9 mouse cellular contexts compared by ENCODE assay signal in genomic region chr7:16947349-16947895, GRCm38 (mm10). TPM values are rescaled to one million over a fixed set of nuclear protein-coding genes. Genes with fewer than 3 reads are reported as not detected.
DNase-seq lines count a peak whose midpoint lies in the region; ATAC-seq lines count a peak whose summit lies in the region.
"Had no signal": no experiment of that assay in that cellular context is flagged by ENCODE, and none has a peak within 500 bp of the region (broad histone marks: within the 10 kb centered on the region; RNA-seq: fewer than 3 reads in every experiment).

No protein-coding gene starts in this region.

- 11% methylated on average over 22 of the region's 22 CpGs for WGBS in forebrain, embryonic 15.5 days
- 27% methylated on average over 21 of the region's 22 CpGs for WGBS in intestine, embryonic 14.5 days
- WGBS in neural tube, embryonic 14.5 days: 13% methylated on average over 21 of the region's 22 CpGs

- no peak for DNase-seq in intestine, embryonic 14.5 days (ENCODE audit: low spot score)
- DNase-seq in adrenal gland, adult 2 months: no peak
- DNase-seq in Muller cell, postnatal 12 days (ENCODE audit: inconsistent ontology term): no peak
- no peak for DNase-seq in adrenal gland, postnatal 25 days

- peak overlapping the region; percentile 62 for H3K4me3 ChIP-seq in megakaryocyte, embryonic 14.5 days (replicated peaks)
- H3K4me3 ChIP-seq in forebrain, embryonic 15.5 days: peak overlapping the region; percentile 60
- H3K4me3 ChIP-seq in intestine, embryonic 14.5 days (ENCODE audit: low read depth, low read length): peak overlapping the region; percentile 31
- peak overlapping the region; percentile 75 for H3K4me3 ChIP-seq in neural tube, embryonic 14.5 days (ENCODE audit: low read depth, low read length)

- H3K9me3 ChIP-seq in megakaryocyte, embryonic 14.5 days: 0 out of 2 replicates have a peak, but pooled peaks cover 4% of the 10 kb centered on the region
- no peaks in the 10 kb centered on the region for H3K9me3 ChIP-seq in forebrain, embryonic 15.5 days
- no peaks in the 10 kb centered on the region for H3K9me3 ChIP-seq in intestine, embryonic 14.5 days (ENCODE audit: control insufficient read depth, low read length)
- no peaks in the 10 kb centered on the region for H3K9me3 ChIP-seq in neural tube, embryonic 14.5 days (ENCODE audit: control insufficient read depth, low read length)

- ATAC-seq in megakaryocyte, adult 5-6 weeks (ENCODE audit: poor library complexity, severe bottlenecking): no peak
- ATAC-seq in forebrain, embryonic 15.5 days (replicated peaks): no peak
- no peak for ATAC-seq in intestine, embryonic 14.5 days (replicated peaks; ENCODE audit: low FRiP score, low TSS enrichment, low read depth)
- no peak for ATAC-seq in neural tube, embryonic 14.5 days (ENCODE audit: low read depth)

- H3K4me1 ChIP-seq in megakaryocyte, embryonic 14.5 days: peaks cover 68% of the 10 kb centered on the region
- H3K4me1 ChIP-seq in forebrain, embryonic 15.5 days: peaks cover 77% of the 10 kb centered on the region
- H3K4me1 ChIP-seq in intestine, embryonic 14.5 days (replicated peaks; ENCODE audit: control insufficient read depth, insufficient read depth, low read length): peaks cover 41% of the 10 kb centered on the region
- peaks cover 46% of the 10 kb centered on the region for H3K4me1 ChIP-seq in neural tube, embryonic 14.5 days (ENCODE audit: control insufficient read depth, insufficient read depth, low read length)

- H3K27me3 ChIP-seq in megakaryocyte, embryonic 14.5 days (replicated peaks): peaks cover 80% of the 10 kb centered on the region
- H3K27me3 ChIP-seq in forebrain, embryonic 15.5 days: no peaks in the 10 kb centered on the region; the same call in 1 of the 2 replicates
- H3K27me3 ChIP-seq in intestine, embryonic 14.5 days (replicated peaks; ENCODE audit: control insufficient read depth, insufficient read depth, low read length): peaks cover 49% of the 10 kb centered on the region
- no peaks in the 10 kb centered on the region for H3K27me3 ChIP-seq in neural tube, embryonic 14.5 days (ENCODE audit: control insufficient read depth, insufficient read depth, low read length)

- H3K4me2 ChIP-seq in forebrain, embryonic 15.5 days (replicated peaks): peak overlapping the region; percentile 78
- H3K4me2 ChIP-seq in intestine, embryonic 14.5 days (ENCODE audit: low read length): peak overlapping the region; percentile 61
- peak overlapping the region; percentile 98 for H3K4me2 ChIP-seq in neural tube, embryonic 14.5 days (ENCODE audit: low read depth, low read length)

- peak overlapping the region; percentile 88 for H3K27ac ChIP-seq in forebrain, embryonic 15.5 days (replicated peaks)
- H3K27ac ChIP-seq in intestine, embryonic 14.5 days (ENCODE audit: low read depth): no peak overlapping the region
- H3K27ac ChIP-seq in neural tube, embryonic 14.5 days (ENCODE audit: low read depth, low read length): peak overlapping the region; percentile 77

- no peaks in the 10 kb centered on the region for H3K36me3 ChIP-seq in megakaryocyte, embryonic 14.5 days (replicated peaks; ENCODE audit: low read length)
- no peaks in the 10 kb centered on the region for H3K36me3 ChIP-seq in forebrain, embryonic 15.5 days
- no peaks in the 10 kb centered on the region for H3K36me3 ChIP-seq in intestine, embryonic 14.5 days (ENCODE audit: control insufficient read depth, insufficient read depth, low read length)
- H3K36me3 ChIP-seq in neural tube, embryonic 14.5 days (ENCODE audit: control insufficient read depth, insufficient read depth, low read length): no peaks in the 10 kb centered on the region

- H3K9ac ChIP-seq in forebrain, embryonic 15.5 days (replicated peaks): peak overlapping the region; percentile 73
- H3K9ac ChIP-seq in intestine, embryonic 14.5 days (ENCODE audit: low read length): no peak overlapping the region
- H3K9ac ChIP-seq in neural tube, embryonic 14.5 days (replicated peaks; ENCODE audit: low read depth, low read length): peak overlapping the region; percentile 86

RNA-seq across cellular contexts. Expression of gene Pnmal2, which starts 2.9 kb away (rescaled TPM):
- polyA plus RNA-seq in megakaryocyte, embryonic 14.5 days (2012; ENCODE audit: insufficient read depth, low replicate concordance): not detected in 2 replicates
- total RNA-seq in megakaryocyte, adult 5-6 weeks (2015): not detected in 2 replicates
- total RNA-seq in megakaryocyte, adult 5-6 weeks (2017): not detected in 2 replicates
- polyA plus RNA-seq in forebrain, embryonic 15.5 days (2015; fragmentation: Nextera tagmentation; extraction: Ambion mirVana): 87.4 and 102 TPM in 2 replicates
- 4.1 and 5.3 TPM in 2 replicates for polyA plus RNA-seq in intestine, embryonic 14.5 days (2014; fragmentation: Nextera tagmentation; extraction: Ambion mirVana)
- polyA plus RNA-seq in neural tube, embryonic 14.5 days (2014; fragmentation: Nextera tagmentation; extraction: Ambion mirVana): 68.1 and 92.1 TPM in 2 replicates
- total RNA-seq in adrenal gland, adult 2 months (2021): 10 to 100 TPM; 19.7 to 47.9 TPM
- 9.9 and 10.9 TPM in 2 replicates for polyA plus RNA-seq in adrenal gland, adult 2 months (2012; rRNA removed)
- total RNA-seq in adrenal gland, postnatal 25 days (2021): 26.9 and 36.1 TPM in 2 replicates

RNA-seq across cellular contexts. Expression of gene Pnmal1, which starts 12.1 kb away (rescaled TPM):
- polyA plus RNA-seq in megakaryocyte, embryonic 14.5 days (2012; ENCODE audit: insufficient read depth, low replicate concordance): not detected in 2 replicates
- not detected in 2 replicates for total RNA-seq in megakaryocyte, adult 5-6 weeks (2015)
- not detected in 2 replicates for total RNA-seq in megakaryocyte, adult 5-6 weeks (2017)
- 47.9 and 53.1 TPM in 2 replicates for polyA plus RNA-seq in forebrain, embryonic 15.5 days (2015; fragmentation: Nextera tagmentation; extraction: Ambion mirVana)
- 3.7 and 4.1 TPM in 2 replicates for polyA plus RNA-seq in intestine, embryonic 14.5 days (2014; fragmentation: Nextera tagmentation; extraction: Ambion mirVana)
- 60.1 and 60.7 TPM in 2 replicates for polyA plus RNA-seq in neural tube, embryonic 14.5 days (2014; fragmentation: Nextera tagmentation; extraction: Ambion mirVana)
- total RNA-seq in adrenal gland, adult 2 months (2021): 1 to 10 TPM; 2.6 to 7.2 TPM
- 0.45 and 0.57 TPM in 2 replicates for polyA plus RNA-seq in adrenal gland, adult 2 months (2012; rRNA removed)
- 4.3 and 5.4 TPM in 2 replicates for total RNA-seq in adrenal gland, postnatal 25 days (2021)

RNA-seq across cellular contexts. Expression of gene Calm3, which starts 23.5 kb away (rescaled TPM):
- polyA plus RNA-seq in megakaryocyte, embryonic 14.5 days (2012; ENCODE audit: insufficient read depth, low replicate concordance): 823 and 866 TPM in 2 replicates
- total RNA-seq in megakaryocyte, adult 5-6 weeks (2015): 113 and 140 TPM in 2 replicates
- 322 and 392 TPM in 2 replicates for total RNA-seq in megakaryocyte, adult 5-6 weeks (2017)
- polyA plus RNA-seq in forebrain, embryonic 15.5 days (2015; fragmentation: Nextera tagmentation; extraction: Ambion mirVana): 291 and 305 TPM in 2 replicates
- polyA plus RNA-seq in intestine, embryonic 14.5 days (2014; fragmentation: Nextera tagmentation; extraction: Ambion mirVana): 184 and 190 TPM in 2 replicates
- 412 and 503 TPM in 2 replicates for polyA plus RNA-seq in neural tube, embryonic 14.5 days (2014; fragmentation: Nextera tagmentation; extraction: Ambion mirVana)
- total RNA-seq in adrenal gland, adult 2 months (2021): 100 to 1,000 TPM; 254 to 261 TPM
- 402 and 408 TPM in 2 replicates for polyA plus RNA-seq in adrenal gland, adult 2 months (2012; rRNA removed)
- 242 and 255 TPM in 2 replicates for total RNA-seq in adrenal gland, postnatal 25 days (2021)

RNA-seq across cellular contexts. Expression of gene Gm42372, which starts 35.5 kb away (rescaled TPM):
- 0.06 and 1.4 TPM in 2 replicates for polyA plus RNA-seq in megakaryocyte, embryonic 14.5 days (2012; ENCODE audit: insufficient read depth, low replicate concordance)
- 0.18 TPM in 1 of 2 replicates, not detected in the other for total RNA-seq in megakaryocyte, adult 5-6 weeks (2015)
- total RNA-seq in megakaryocyte, adult 5-6 weeks (2017): 0.04 and 0.11 TPM in 2 replicates
- polyA plus RNA-seq in forebrain, embryonic 15.5 days (2015; fragmentation: Nextera tagmentation; extraction: Ambion mirVana): 3.7 and 4.3 TPM in 2 replicates
- 0.51 and 0.62 TPM in 2 replicates for polyA plus RNA-seq in intestine, embryonic 14.5 days (2014; fragmentation: Nextera tagmentation; extraction: Ambion mirVana)
- polyA plus RNA-seq in neural tube, embryonic 14.5 days (2014; fragmentation: Nextera tagmentation; extraction: Ambion mirVana): 7.4 and 10.1 TPM in 2 replicates
- total RNA-seq in adrenal gland, adult 2 months (2021): 1 to 10 TPM; 1.1 to 1.6 TPM
- polyA plus RNA-seq in adrenal gland, adult 2 months (2012; rRNA removed): 0.13 and 0.33 TPM in 2 replicates
- 1.1 and 2.1 TPM in 2 replicates for total RNA-seq in adrenal gland, postnatal 25 days (2021)

RNA-seq across cellular contexts. Expression of gene Ptgir, which starts 41.1 kb away (rescaled TPM):
- 56.9 and 66.7 TPM in 2 replicates for polyA plus RNA-seq in megakaryocyte, embryonic 14.5 days (2012; ENCODE audit: insufficient read depth, low replicate concordance)
- total RNA-seq in megakaryocyte, adult 5-6 weeks (2015): 16.0 and 18.1 TPM in 2 replicates
- 14.5 and 16.6 TPM in 2 replicates for total RNA-seq in megakaryocyte, adult 5-6 weeks (2017)
- polyA plus RNA-seq in forebrain, embryonic 15.5 days (2015; fragmentation: Nextera tagmentation; extraction: Ambion mirVana): 0.13 and 0.29 TPM in 2 replicates
- 2.2 and 2.3 TPM in 2 replicates for polyA plus RNA-seq in intestine, embryonic 14.5 days (2014; fragmentation: Nextera tagmentation; extraction: Ambion mirVana)
- 1.2 TPM in 1 of 2 replicates, not detected in the other for polyA plus RNA-seq in neural tube, embryonic 14.5 days (2014; fragmentation: Nextera tagmentation; extraction: Ambion mirVana)
- total RNA-seq in adrenal gland, adult 2 months (2021): 1 to 10 TPM in 1 of 2 experiments, under 1 TPM in 1; 0.98 to 3.8 TPM
- polyA plus RNA-seq in adrenal gland, adult 2 months (2012; rRNA removed): 4.0 and 4.8 TPM in 2 replicates
- 1.5 and 1.6 TPM in 2 replicates for total RNA-seq in adrenal gland, postnatal 25 days (2021)
- total RNA-seq: layer of hippocampus, postnatal 36 days had no signal
